Mouse (Mus musculus): ENCODE measurements at regions not wholly inside any gene's neighbourhood (a gene's known extent, or its start where the extent isn't known, plus 50 kb on each side); places are given as distances from the start of the nearest gene placed in this dataset.

DNA sequence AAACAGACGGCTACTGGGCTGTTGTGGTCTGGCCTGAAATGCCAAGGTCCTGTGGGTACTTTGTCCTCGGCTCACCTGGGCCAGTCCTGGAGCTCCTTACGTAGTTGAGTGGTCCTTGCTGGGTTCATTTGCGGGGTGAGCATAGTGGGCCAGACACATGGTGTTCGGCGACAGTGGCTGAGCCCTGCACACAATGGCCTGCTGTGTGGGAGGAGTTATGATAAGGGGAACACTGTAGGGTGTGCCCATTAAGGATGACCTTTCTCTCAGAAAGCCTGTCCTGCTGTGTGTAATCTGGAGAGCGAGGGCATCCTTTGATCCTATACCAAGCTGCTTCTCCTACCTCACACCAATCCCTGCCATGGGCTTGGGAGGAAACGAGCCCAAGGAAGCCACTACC is 51.3 kb upstream of the Klf4 start:
- no peak overlapping the region for H3K9ac ChIP-seq (ENCODE audit: low read length)
- no peak for ATAC-seq (ENCODE audit: insufficient number of reproducible peaks, insufficient read depth, low FRiP score, low read depth)
- 52% methylated on average over 8 of the region's 8 CpGs for WGBS
- H3K27me3 ChIP-seq (ENCODE audit: control insufficient read depth, insufficient read depth, low read length): no peaks in the 10 kb centered on the region
- H3K4me2 ChIP-seq (ENCODE audit: low read length): no peak overlapping the region
- no peak overlapping the region for H3K27ac ChIP-seq (replicated peaks in 1 of 2; ENCODE audit: control insufficient read depth in 1 of 2, insufficient read depth in 1 of 2, low read depth in 2 of 2, low read length in 2 of 2)
- H3K36me3 ChIP-seq (ENCODE audit: control insufficient read depth, insufficient read depth, low read length): no peaks in the 10 kb centered on the region
- H3K4me3 ChIP-seq (ENCODE audit: control insufficient read depth in 1 of 2, insufficient read depth in 1 of 2, low read depth in 1 of 2, low read length in 2 of 2): no peak overlapping the region
- no peaks in the 10 kb centered on the region for H3K9me3 ChIP-seq (ENCODE audit: control insufficient read depth, low read length)
- H3K4me1 ChIP-seq (ENCODE audit: control insufficient read depth in 2 of 2, insufficient read depth in 2 of 2, low read length in 2 of 2): no peaks in the 10 kb centered on the region
